30 mouse cellular contexts compared by ENCODE assay signal in genomic region chr2:11579399-11579798, GRCm38 (mm10). TPM values are rescaled to one million over a fixed set of nuclear protein-coding genes. Genes with fewer than 3 reads are reported as not detected.
A peak's percentile ranks its signal among the peaks of the same experiment; 100 is the strongest.
DNase-seq lines count a peak whose midpoint lies in the region; ATAC-seq lines count a peak whose summit lies in the region.
"Had no signal": no experiment of that assay in that cellular context is flagged by ENCODE, and none has a peak within 500 bp of the region (broad histone marks: within the 10 kb centered on the region; RNA-seq: fewer than 3 reads in every experiment).

No protein-coding gene starts in this region.

- peak; percentile 57 for ATAC-seq in frontal cortex, adult (ENCODE audit: low TSS enrichment)
- ATAC-seq: activated CD4-positive, CD25-positive, alpha-beta regulatory T cell, adult 4 months; forebrain, embryonic 14.5 days; forebrain, embryonic 16.5 days; Patski had no signal

- peak; percentile 33 for DNase-seq in adrenal gland, adult 2 months
- DNase-seq in adrenal gland, adult 8-10 months = no peak
- no peak for DNase-seq in frontal cortex, postnatal 10 days (ENCODE audit: low spot score in 2 of 2)
- peak; percentile 35 for DNase-seq in brain, adult 2 months (ENCODE audit: low read depth, low spot score)
- DNase-seq in layer of hippocampus, postnatal 14 days (ENCODE audit: low spot score in 2 of 2) = no peak
- DNase-seq: adrenal gland, postnatal 25 days; cerebellum, adult 11 months; cerebellum, adult 18-20 months; cerebellum, adult 8-10 months; cerebellum, adult 9-11 months; cerebellum, postnatal 14 days; cerebellum, postnatal 36 days; embryo, embryonic 11 days had no signal

RNA-seq across cellular contexts. Expression of gene Rbm17, which starts 24.6 kb away (rescaled TPM):
- total RNA-seq in adrenal gland, adult 2 months (2021) = 100 to 1,000 TPM in 1 of 2 experiments, 10 to 100 TPM in 1; 98.1 to 104 TPM
- 12.8 and 21.1 TPM in 2 replicates for polyA plus RNA-seq in adrenal gland, adult 2 months (2012; rRNA removed)
- total RNA-seq in adrenal gland, adult 8-10 months (2022) = 100 to 1,000 TPM in 1 of 4 experiments, 10 to 100 TPM in 3; 82.5 to 121 (median 96.2) TPM
- 10 to 100 TPM; 77.1 to 84.6 TPM for total RNA-seq in layer of hippocampus, postnatal 14 days (2021)

RNA-seq across cellular contexts. Expression of gene Pfkfb3, which starts 25.5 kb away (rescaled TPM):
- 100 to 1,000 TPM; 163 to 230 TPM for total RNA-seq in adrenal gland, adult 2 months (2021)
- 26.0 and 50.3 TPM in 2 replicates for polyA plus RNA-seq in adrenal gland, adult 2 months (2012; rRNA removed)
- total RNA-seq in adrenal gland, adult 8-10 months (2022) = 100 to 1,000 TPM in 1 of 4 experiments, 10 to 100 TPM in 3; 62.7 to 118 (median 75.9) TPM
- total RNA-seq in layer of hippocampus, postnatal 14 days (2021) = 10 to 100 TPM; 36.4 to 40.5 TPM

RNA-seq across cellular contexts. Expression of gene Gm17490, which starts 46.7 kb away (rescaled TPM):
- not detected for total RNA-seq in adrenal gland, adult 2 months (2021)
- not detected in 2 replicates for polyA plus RNA-seq in adrenal gland, adult 2 months (2012; rRNA removed)
- total RNA-seq in adrenal gland, adult 8-10 months (2022) = not detected
- not detected for total RNA-seq in layer of hippocampus, postnatal 14 days (2021)
- total RNA-seq: adrenal gland, adult 18-20 months; adrenal gland, postnatal 25 days; common myeloid progenitor, adult 5-6 weeks; ES-E14; MEL had no signal
- polyA plus RNA-seq: activated CD4-positive, CD25-positive, alpha-beta regulatory T cell, adult 4 months; brain, embryonic 14.5 days; C2C12; embryonic facial prominence, embryonic 11.5 days; embryonic facial prominence, embryonic 13.5 days; embryonic facial prominence, embryonic 15.5 days; erythroblast, embryonic 14.5 days; forebrain, embryonic 10.5 days; forebrain, embryonic 12.5 days; forebrain, embryonic 14.5 days; forebrain, embryonic 16.5 days; Patski had no signal

Comparison
In these comparisons a context has a peak if more than half of its experiments do, and no peak if none do; other contexts are left out.
1. DNase-seq: peak in adrenal gland, adult 2 months (single experiment) and brain, adult 2 months (single experiment); none in adrenal gland, adult 8-10 months (single experiment), frontal cortex, postnatal 10 days (0 of 2) and layer of hippocampus, postnatal 14 days (0 of 2).